Mouse (Mus musculus) erythroid progenitor cell, adult 5-6 weeks (primary cell): ENCODE measurements around the gene Hddc3. TPM values are rescaled to one million over a fixed set of nuclear protein-coding genes. Genes with fewer than 3 reads are reported as not detected.
"Not testable (repeated sequence)": the region's sequence is repeated elsewhere in the genome, so short reads cannot be mapped to it uniquely, and the experiment has no call there.

Experiments used
- ATAC-seq: replicated peaks from 2 replicates; pipeline ENCODE4 v1.8.0; 2016; ENCODE audit warnings: moderate number of reproducible peaks, mild to moderate bottlenecking, moderate TSS enrichment, inconsistent platforms; ENCODE audit not compliant: poor library complexity, low FRiP score, severe bottlenecking
- total RNA-seq, 2 experiments: library from RNA; stranded (forward) in 1 of 2; stranded (reverse) in 1 of 2; fragments of 150-400 nt in 1 of 2; fragments of 186-747, 209-891 nt in 1 of 2; gene quantifications; 2 replicates each; pipeline versions ENCODE4 v1.2.3 to v1.2.4; 2015 to 2017; ENCODE audit warnings: low replicate concordance in 2 of 2

The Hddc3 gene
- total RNA-seq (2015; ENCODE audit: low replicate concordance) (1.3 and 24.9 TPM in 2 replicates), total RNA-seq (2017; ENCODE audit: low replicate concordance) (4.4 TPM in 1 of 2 replicates, not detected in the other)

DNA sequence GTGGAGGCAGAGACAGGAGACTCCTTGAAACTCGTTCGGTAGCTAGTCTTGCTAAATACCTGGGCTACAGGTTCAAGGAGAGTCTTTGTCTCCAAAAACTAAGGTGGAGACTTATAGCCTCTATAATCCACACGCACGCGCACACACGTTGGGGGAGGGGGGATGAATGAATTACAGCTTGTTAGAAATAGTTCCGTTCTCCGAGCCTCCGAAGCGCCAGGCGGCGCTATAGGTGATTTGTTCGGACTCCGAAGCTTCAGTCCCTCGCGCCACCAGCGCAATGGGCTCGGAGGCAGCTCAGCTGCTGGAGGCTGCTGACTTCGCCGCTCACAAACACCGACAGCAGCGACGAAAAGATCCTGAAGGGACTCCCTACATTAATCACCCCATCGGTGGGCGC, at the start of gene Hddc3:
TSS of gene Hddc3 (plus strand) at position 247 of the 400 bp plus-strand sequence.
- ATAC-seq: peak; percentile 65

- peak; percentile 92 for ATAC-seq
These were observed 48.7 kb upstream of the Hddc3 start, which contains the start of gene Prc1 for GRCm38 (mm10) chr7:80294062-80294763. TSS of gene Prc1 (plus strand) at chr7:80294450.

DNA sequence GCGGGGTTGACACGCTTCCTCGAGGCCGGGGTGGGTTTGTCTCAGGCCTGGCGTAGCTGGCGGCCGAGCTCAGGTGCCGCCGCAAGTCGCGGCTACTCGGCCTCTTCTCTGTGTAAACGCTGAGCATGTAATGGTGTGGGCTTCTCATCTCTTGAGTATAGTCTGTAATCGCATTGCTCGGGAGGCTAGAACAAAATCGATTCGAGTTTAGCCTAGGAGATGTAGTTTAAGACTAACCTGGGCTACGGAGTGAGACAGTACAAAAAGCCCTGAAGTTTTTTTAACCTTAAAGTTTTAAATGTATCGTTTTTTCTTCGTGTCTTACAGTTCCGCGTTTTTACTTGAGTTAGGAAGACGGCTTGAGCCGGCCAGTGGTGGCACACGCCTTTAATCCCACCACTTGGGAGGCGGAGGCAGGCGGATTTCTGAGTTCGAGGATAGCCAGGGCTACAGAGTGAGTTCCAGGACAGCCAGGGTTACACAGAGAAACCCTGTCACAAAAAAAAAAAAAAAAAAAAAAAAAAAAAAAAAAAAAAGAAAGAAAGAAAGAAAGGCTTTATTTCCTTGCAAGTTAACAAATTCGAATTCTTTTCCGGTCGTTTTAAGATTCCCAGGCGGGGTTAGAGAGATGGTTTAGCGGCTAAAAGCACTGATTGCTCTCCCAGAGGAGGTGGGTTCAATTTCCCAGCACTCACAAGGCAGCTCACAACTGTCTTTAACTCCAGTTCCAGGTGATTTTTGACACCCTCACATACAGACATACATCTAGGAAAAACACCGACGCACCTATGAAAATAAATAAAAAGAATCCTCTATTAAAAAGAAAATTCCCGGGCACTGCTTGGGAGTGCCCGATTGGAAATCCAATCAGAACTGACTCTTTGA, 47.9 kb upstream of the Hddc3 start:
- ATAC-seq: peak; percentile 36; the same call in 1 of the 2 replicates

DNA sequence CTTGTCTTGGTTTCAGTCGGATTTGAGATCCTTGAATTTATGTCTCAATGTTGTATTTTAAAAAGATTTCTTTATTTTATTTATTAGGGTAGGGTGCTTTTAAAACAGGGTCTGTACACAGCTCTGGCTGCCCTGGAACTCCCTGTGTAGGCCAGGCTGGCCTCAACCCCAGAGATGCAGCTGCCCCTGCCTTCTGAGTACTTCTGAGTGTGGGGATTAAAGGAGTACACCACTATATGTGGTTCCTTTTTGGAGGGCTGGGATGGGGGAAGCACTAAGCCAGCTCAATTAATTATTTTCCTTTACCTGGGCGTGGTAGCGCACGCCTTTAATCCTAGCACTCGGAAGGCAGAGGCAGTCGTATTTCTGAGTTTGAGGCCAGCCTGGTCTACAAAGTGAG, 46.4 kb upstream of the Hddc3 start:
- no peak for ATAC-seq

DNA sequence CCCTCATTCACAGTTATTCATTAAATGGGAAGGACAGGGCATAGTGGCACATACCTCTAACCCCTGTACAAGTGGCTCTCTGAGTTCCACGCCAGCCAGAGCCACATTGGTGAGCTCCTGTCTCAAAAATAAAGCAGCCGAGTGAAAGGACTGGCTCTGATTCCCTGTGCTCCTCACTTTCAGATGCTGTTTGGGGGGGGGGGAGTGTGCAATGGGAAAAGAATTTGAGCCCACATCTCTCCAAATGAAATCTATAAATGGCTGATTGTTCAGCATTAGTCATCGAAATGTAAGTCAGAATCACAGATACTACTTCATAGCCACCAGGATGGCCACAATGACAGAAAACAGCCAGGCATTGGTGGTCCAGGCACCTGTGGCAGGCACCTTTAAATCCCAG, 45.9 kb upstream of the Hddc3 start:
- no peak for ATAC-seq

DNA sequence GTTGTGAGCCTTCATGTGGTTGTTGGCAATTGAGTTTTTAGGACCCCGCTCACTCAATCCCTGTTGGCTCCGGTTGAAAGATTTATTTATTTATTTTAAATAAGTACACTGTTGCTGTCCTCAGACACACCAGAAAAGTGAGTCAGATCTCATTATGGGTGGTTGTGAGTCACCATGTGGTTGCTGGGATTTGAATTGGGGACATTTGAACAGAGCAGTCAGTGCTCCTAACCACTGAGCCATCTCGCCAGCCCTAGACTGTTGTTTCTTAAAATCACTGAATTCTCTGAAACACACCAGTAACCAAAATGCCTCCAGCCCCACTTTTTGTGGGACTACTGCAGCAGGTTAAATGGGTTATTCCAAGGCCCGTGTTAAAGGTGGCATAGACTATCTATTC, 44.1 kb upstream of the Hddc3 start:
- no peak for ATAC-seq

- ATAC-seq: no peak
These were observed 43.3 kb upstream of the Hddc3 start for GRCm38 (mm10) chr7:80299568-80299967.

- no peak for ATAC-seq
These were observed 41.4 kb upstream of the Hddc3 start for GRCm38 (mm10) chr7:80301522-80301921.

DNA sequence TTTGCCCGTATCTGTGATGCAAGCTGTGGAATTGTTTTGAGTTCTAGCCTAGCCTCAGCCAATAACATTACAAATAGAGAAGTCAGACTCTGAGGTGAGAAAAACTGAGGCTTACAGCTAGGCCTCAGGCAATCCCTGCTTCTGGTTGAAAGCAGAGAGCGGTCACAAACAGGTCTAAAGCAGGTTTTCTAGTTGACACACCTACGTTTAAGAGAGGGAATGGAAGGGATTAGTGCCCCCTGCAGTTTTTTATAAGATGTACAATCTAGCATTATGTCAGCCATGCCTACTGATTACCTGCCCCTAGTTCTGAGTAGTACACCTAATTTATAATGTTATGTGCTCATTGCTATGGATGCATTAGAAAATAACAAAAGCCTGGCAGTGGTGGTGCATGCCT, 35.1 kb upstream of the Hddc3 start:
- no peak for ATAC-seq

DNA sequence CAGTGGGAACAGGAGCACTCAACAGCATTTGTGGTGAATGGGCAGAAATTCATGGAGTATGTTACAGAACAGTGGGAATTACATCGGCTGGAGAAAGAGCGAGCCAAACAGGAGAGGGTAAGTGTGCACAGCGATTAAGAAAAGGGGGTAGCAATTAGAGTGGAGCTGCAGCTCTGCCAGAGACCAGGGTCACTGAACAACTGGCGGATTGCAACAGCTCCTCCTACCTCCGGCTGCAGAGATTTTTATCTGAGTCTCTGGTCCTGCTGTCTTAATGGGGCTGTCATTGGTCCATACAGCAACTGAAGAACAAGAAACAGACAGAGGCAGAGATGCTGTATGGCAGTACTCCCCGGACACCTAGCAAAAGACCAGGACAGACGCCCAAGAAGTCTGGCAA, 32.1 kb upstream of the Hddc3 start:
- no peak for ATAC-seq

GRCm38 (mm10) chr7:80315733-80316132, 27.2 kb upstream of the Hddc3 start:
- no peak for ATAC-seq

DNA sequence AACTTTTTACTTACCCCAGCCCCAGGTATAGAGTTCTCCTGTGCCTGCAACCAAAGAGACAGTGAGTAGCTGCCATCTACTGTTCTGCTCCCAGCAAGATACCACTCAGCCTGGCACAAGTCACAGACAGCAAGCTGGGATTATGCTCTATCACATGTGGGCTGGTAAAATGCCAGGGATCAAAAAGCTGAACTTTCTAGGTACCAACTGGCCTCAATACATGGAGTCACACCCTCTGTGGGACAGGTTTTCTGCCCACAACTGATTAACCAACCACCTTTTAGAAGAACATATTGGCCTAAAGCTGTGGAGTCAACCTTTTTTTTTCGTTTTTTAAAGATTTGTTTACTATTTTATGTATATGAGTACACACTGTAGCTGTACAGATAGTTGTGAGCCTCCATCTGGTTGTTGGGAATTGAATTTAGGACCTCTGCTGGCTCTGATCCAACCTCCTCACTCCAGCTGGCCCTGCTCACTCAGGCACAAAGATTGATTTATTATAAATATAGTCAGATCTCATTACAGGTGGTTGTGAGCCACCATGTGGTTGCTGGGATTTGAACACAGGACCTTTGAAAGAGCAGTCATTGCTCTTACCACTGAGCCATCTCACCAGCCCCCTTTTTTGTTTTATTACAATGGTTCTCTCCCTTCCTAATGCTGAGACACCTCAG, 25.3 kb upstream of the Hddc3 start:
- ATAC-seq: no peak

DNA sequence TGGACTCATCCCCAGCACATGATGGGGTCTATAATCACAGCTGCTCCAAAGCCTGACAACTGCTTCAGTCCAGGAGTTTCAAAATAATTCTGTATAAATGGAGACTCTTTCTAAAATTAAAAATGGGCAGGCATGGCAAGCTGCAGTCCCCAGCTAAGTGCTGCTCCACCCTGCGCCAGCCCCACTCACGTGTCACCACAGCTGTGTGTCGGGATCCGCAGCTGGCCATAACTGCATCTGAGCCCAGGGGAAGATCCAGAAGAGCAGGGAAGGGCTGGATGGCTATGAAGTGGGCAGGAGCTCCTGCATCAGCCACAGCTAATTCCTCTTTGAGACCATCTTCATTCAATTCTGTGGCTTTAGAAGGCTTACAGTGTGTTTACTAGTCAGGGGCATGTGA, 24.2 kb upstream of the Hddc3 start:
- 0 out of 2 replicates have a peak, but pooled peaks have one; percentile 13 for ATAC-seq

- ATAC-seq: no peak
These were observed 22.9 kb upstream of the Hddc3 start for GRCm38 (mm10) chr7:80319846-80320496.

- ATAC-seq: no peak
These were observed 19.6 kb upstream of the Hddc3 start for GRCm38 (mm10) chr7:80323336-80323735.

- ATAC-seq: peak; percentile 95
These were observed 18.7 kb upstream of the Hddc3 start, which contains the start of gene Rccd1 for GRCm38 (mm10) chr7:80324043-80324815. TSS of gene Rccd1 (minus strand) at chr7:80324454.

GRCm38 (mm10) chr7:80324816-80325119, 18.1 kb upstream of the Hddc3 start:
- not testable (repeated sequence) for ATAC-seq

GRCm38 (mm10) chr7:80325292-80325868, 17.5 kb upstream of the Hddc3 start:
- no peak for ATAC-seq

DNA sequence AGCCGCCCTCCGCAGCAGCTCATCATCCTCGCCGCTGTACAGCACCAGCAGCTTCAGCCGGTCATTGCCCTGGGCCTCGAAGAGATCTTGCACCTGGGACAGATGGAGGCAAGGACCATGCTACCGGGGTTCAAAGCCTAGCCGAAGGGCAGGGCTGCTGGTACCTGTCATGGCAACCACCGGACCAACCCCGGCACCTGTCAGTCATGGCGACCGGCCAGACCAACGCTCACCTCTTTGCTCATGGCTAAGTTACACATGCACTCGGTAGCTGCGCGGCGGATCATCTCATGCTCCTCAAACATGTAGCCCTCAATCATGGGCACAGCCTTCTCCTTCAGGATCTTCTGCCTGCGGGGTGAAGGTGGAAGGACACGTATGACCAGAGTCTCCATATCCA, 16.8 kb upstream of the Hddc3 start:
- ATAC-seq: no peak
